Mouse (Mus musculus) thymus, postnatal 4 days (tissue): Measurements from ENCODE around the gene Gm45337.
"Not testable (repeated sequence)": the region's sequence is repeated elsewhere in the genome, so short reads cannot be mapped to it uniquely, and the experiment has no call there.

Source experiments
- DNase-seq: peaks from one replicate; pipeline ENCODE4 v3.0.0; 2021

Gene Gm45337

GRCm38 (mm10) chr7:142144507-142144906, at the start of gene Gm45337:
Gene Gm45337, minus strand, starts transcription at chr7:142144607.
- no peak for DNase-seq

GRCm38 (mm10) chr7:142190289-142190688, 45.9 kb upstream of the Gm45337 start, which contains the start of gene Gm10153:
Gene Gm10153, minus strand, starts transcription at chr7:142190389.
- no peak for DNase-seq

DNA sequence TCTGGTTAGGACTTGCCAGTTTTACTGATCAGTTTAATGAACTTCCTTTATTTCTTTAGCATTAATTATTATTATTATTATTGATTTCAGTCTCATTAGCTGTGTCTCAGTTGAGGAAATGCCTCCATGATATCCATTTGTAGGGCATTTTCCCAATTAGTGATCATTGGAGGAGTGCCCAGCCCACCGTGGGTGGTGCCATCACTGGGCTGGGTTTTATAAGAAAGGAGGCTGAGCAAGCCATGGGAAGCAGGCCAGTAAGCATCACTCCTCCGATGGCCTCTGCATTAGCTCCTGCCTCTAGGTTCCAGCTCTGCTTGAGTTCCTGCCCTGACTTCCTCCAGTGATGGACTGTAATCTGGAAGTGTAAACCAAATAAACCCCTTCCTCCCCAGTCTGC, 43.7 kb upstream of the Gm45337 start:
- no peak for DNase-seq

DNA sequence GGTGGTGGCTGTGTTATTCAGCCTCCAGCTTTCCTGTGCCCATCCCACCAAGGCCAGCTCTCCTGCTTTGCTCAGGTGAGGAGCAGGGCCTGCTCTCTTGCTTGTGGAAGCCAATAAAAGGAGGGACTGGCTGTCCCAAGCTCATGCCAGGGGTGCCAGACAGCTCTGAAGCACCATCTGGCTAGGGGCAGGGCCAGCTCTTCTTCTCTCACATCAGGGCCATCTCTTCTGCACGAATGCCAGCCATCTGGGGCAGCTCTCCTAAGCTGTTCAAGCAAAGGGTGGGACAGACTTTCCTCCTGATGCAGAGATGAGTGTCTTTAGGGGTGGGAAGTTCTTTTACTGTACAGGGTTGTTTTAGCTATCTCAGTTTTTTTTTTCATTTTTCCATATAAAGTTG, 36.6 kb upstream of the Gm45337 start:
- DNase-seq: no peak

- no peak for DNase-seq
Observed at GRCm38 (mm10) chr7:142178685-142179084, 34.3 kb upstream of the Gm45337 start.

- DNase-seq: not testable (repeated sequence)
Observed at GRCm38 (mm10) chr7:142175905-142176304, 31.5 kb upstream of the Gm45337 start, which contains the start of gene Krtap5-2. Gene Krtap5-2, minus strand, starts transcription at chr7:142176005.

DNA sequence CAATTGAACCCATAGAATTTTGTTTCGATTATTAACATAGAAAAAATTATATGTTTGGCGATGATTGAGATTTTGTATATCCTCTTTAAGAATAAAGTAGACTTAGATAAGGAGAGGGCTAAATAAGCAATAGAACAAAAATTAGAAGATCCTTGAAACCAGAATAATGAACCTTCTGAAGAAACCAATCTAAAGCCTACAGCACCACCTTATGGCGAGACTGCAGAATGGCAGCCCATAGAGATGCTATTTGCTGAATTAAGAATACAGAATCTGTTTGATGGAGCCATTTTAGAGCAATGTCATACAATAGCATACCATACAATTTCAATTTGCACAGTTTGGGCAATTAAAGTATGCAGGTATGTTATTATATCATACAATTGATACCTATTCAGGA, 25.4 kb upstream of the Gm45337 start:
- no peak for DNase-seq

- DNase-seq: not testable (repeated sequence)
Observed at GRCm38 (mm10) chr7:142165639-142166038, 21.2 kb upstream of the Gm45337 start, which contains the start of gene Gm4553. Gene Gm4553, minus strand, starts transcription at chr7:142165739.

GRCm38 (mm10) chr7:142159366-142159765, 15.0 kb upstream of the Gm45337 start:
- DNase-seq: no peak

GRCm38 (mm10) chr7:142157013-142157412, 12.6 kb upstream of the Gm45337 start, which contains the start of gene Gm29735:
Gene Gm29735, minus strand, starts transcription at chr7:142157113.
- DNase-seq: not testable (repeated sequence)

GRCm38 (mm10) chr7:142155308-142155707, 10.9 kb upstream of the Gm45337 start:
- DNase-seq: no peak

DNA sequence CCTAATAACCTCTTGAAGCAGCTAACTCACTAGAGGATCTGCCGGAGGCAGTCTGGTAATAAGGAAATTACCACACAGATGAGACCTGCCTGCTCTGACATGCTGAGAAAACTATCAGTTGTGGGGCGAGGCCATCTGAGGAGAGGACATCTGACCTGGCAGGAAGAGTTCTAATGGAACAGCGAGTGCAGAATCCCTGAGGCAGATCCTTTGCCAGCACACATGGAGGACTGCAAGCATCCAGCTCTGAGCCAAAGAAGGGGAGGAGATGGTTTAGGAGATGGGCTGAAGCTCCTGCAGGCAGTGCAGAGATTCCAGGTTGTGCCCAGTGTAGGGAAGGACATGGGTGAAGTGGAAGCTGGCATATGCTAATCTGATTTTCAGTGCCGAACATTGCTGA, 7.8 kb upstream of the Gm45337 start:
- no peak for DNase-seq

GRCm38 (mm10) chr7:142148633-142149032, 4.2 kb upstream of the Gm45337 start:
- DNase-seq: no peak

GRCm38 (mm10) chr7:142146033-142146432, 1.6 kb upstream of the Gm45337 start:
- peak; percentile 53 for DNase-seq

- no peak for DNase-seq
Observed at GRCm38 (mm10) chr7:142145413-142145940, 1.1 kb upstream of the Gm45337 start.

- not testable (repeated sequence) for DNase-seq
Observed at GRCm38 (mm10) chr7:142143506-142144010, 849 bp downstream of the Gm45337 start.

DNA sequence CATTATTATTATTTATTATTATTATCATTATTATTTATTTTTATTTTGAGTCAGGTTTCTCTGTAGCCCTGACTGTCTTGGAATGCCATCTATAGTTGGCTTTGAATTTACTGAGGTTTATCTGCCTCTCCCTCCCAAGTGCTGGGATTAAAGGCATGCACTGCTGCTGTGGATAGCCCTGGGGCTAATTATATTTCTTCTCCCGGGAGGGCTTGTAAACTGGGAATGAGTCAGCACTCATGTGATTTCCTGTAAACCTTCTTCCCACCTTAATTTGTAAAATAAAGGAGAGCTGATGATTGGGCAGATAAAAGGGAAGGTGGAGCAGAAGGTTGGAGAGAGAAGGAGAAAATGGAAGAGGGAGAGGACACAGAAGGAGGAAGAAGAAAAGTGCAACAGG, 3.7 kb downstream of the Gm45337 start:
- DNase-seq: no peak

GRCm38 (mm10) chr7:142135934-142136333, 8.5 kb downstream of the Gm45337 start, which contains the start of gene Gm39115:
Gene Gm39115, minus strand, starts transcription at chr7:142136034.
- not testable (repeated sequence) for DNase-seq

DNA sequence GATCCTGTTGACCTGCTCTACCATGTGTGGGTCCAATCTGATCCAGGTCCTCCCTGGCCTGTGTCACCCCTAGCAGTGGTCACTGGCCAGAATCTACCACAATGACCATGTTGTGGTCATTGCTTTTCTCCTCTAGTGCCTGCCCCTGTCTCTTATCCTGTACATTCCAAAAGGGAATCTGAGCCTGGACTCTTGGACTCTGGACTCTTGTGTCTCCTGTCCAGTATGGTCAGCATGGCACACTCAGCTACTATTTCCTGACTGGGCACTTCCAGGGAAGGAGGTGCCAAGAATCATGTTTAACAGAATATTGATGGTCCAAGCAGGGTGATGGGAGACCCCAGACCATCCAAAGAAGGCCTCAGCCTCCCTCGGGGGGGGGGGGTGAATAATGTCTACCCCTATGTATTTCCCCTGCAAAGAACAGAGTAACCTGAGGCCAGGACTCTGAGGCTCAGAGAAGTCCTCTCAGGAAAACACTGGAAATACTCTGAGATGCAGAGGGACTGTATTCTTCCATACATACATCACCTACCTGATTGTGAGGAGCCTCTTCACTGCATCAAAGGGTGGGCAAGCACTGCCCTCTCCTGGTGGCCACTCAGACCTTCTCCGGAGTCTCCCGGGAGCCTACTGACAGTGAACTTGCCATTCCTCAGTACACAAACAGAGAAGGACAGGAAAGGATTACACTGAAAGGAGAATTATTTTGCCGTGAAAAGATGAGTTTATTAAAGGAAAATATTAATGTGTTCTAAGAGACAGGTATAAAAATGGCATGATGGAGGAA, 10.0 kb downstream of the Gm45337 start:
- no peak for DNase-seq

DNA sequence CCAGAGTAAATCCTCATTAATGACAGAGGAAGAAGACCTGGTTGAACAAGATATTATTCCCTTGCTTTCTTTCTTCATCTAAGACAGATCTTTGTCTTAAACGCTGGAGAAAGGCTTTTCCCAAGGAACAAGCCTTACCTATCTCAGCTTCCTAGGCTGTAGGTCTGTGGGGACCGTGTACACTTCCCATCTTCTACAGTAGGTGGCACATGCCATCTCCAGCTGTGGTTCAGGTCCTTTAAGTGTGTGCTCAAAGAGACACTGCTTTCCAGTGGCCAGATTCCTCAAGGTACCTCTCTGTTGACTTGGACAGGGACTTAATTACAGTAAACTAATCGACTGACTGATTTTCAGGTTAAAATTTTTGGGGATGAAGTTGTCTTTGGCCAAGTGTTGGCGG, 15.6 kb downstream of the Gm45337 start:
- DNase-seq: no peak

- DNase-seq: not testable (repeated sequence)
Observed at GRCm38 (mm10) chr7:142120629-142121028, 23.8 kb downstream of the Gm45337 start, which contains the start of gene Gm45618. Gene Gm45618, minus strand, starts transcription at chr7:142120729.

- DNase-seq: peak; percentile 23
Observed at GRCm38 (mm10) chr7:142119632-142120031, 24.8 kb downstream of the Gm45337 start.

DNA sequence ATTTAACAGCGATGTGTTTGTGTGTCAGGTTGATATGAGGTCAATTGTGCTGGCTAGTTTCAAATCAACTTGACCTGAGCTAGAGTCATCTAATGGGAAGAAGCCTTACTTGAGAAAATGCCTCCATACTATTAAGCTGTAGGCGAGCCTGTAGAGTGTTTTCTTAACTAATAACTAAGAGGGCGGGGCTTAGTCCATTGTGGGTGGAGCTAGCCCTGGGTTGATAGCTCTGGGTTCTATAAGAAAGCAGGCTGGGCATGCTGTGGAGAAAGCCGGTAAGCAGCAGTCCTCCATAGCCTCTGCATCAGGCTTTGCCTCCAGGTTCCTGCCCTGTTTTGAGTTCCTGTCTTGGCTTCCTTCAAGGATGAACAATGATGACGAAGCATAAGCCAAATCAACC, 39.7 kb downstream of the Gm45337 start:
- no peak for DNase-seq

DNA sequence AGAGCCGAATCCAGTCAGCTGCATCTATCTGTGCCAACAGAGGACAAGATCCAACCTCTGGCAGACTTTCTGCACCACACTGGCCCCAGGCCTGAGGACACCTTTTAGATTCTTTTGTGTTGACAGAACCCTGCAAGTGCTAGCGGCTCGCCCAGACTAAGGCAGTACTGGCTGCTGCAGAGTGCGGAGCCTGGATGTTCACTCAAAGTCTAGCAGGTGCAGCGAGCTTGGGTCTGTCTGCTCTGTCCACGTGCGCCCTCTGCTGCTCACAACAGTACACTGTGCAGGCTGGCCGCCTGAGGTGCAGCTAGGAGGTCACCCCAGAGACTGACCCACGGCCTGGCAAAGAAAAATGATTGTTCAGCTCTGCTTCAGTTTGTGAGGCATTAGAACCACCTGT, 46.6 kb downstream of the Gm45337 start:
- peak; percentile 87 for DNase-seq
